Comparison of ENCODE assay signal across 8 mouse cellular contexts in genomic region chr10:95323393-95324277, GRCm38 (mm10). TPM values are rescaled to one million over a fixed set of nuclear protein-coding genes. Genes with fewer than 3 reads are reported as not detected.
A peak's percentile ranks its signal among the peaks of the same experiment; 100 is the strongest.
DNase-seq lines count a peak whose midpoint lies in the region; ATAC-seq and TF ChIP-seq lines count a peak whose summit lies in the region.

TSS of gene Cradd (minus strand) at chr10:95324133.

- 0 out of 2 replicates have a peak, but pooled peaks have one; percentile 14 for TF ChIP-seq EP300 in CH12.LX (IDR thresholded peaks at IDR 0.05; ENCODE audit: low read length)

- no peak; the same call in none of the 2 replicates for TF ChIP-seq RAD21 in CH12.LX (IDR thresholded peaks at IDR 0.05; ENCODE audit: low read depth, low read length)

- peak within 1 kb of the TSS; percentile 64 to 86 (median 77) for H3K4me3 ChIP-seq in CH12.LX (replicated peaks in 1 of 3; ENCODE audit: low read depth in 2 of 3, low read length in 2 of 3, poor library complexity in 1 of 3)
- peak within 1 kb of the TSS; percentile 55 for H3K4me3 ChIP-seq in forebrain, embryonic 11.5 days (ENCODE audit: low read depth, low read length)
- peak within 1 kb of the TSS; percentile 75 for H3K4me3 ChIP-seq in heart, embryonic 16.5 days (ENCODE audit: low read length)
- peak within 1 kb of the TSS; percentile 81 for H3K4me3 ChIP-seq in liver, embryonic 15.5 days (replicated peaks)
- H3K4me3 ChIP-seq in neural tube, embryonic 13.5 days: peak within 1 kb of the TSS; percentile 56
- peak within 1 kb of the TSS; percentile 93 for H3K4me3 ChIP-seq in testis, adult 2 months (ENCODE audit: control insufficient read depth, low read depth, low read length)

- ATAC-seq in forebrain, embryonic 11.5 days (replicated peaks; ENCODE audit: low FRiP score): peak; percentile 92
- ATAC-seq in heart, embryonic 16.5 days (replicated peaks; ENCODE audit: extremely low read depth, insufficient read depth, low FRiP score): peak; percentile 78
- ATAC-seq in liver, embryonic 15.5 days (ENCODE audit: insufficient read depth): peak; percentile 78
- peak; percentile 86 for ATAC-seq in neural tube, embryonic 13.5 days (ENCODE audit: low read depth)

- dilution Hi-C loops in CH12.LX (cut with MboI; ENCODE audit: extremely low pct_ligation_motif_present, extremely low pct_unique_long_range_greater_than_20kb, low sequenced_read_pairs): no loop called here

- peaks cover 2% of the 10 kb centered on the region for H3K9me3 ChIP-seq in CH12.LX (replicated peaks; ENCODE audit: low read length)
- H3K9me3 ChIP-seq in forebrain, embryonic 11.5 days (ENCODE audit: control insufficient read depth, low read length): no peaks in the 10 kb centered on the region
- no peaks in the 10 kb centered on the region for H3K9me3 ChIP-seq in heart, embryonic 16.5 days (replicated peaks; ENCODE audit: control insufficient read depth, low read length)
- H3K9me3 ChIP-seq in liver, embryonic 15.5 days (replicated peaks): no peaks in the 10 kb centered on the region
- H3K9me3 ChIP-seq in neural tube, embryonic 13.5 days: no peaks in the 10 kb centered on the region

- H3K36me3 ChIP-seq in CH12.LX (replicated peaks in 1 of 2; ENCODE audit: control insufficient read depth in 1 of 2, insufficient read depth in 1 of 2, low read length in 1 of 2): peaks cover 0 to 2% of the 10 kb centered on the region in 2 experiments
- H3K36me3 ChIP-seq in forebrain, embryonic 11.5 days (ENCODE audit: control insufficient read depth, insufficient read depth, low read length): no peaks in the 10 kb centered on the region
- no peaks in the 10 kb centered on the region for H3K36me3 ChIP-seq in heart, embryonic 16.5 days (ENCODE audit: control insufficient read depth, insufficient read depth)
- H3K36me3 ChIP-seq in liver, embryonic 15.5 days (replicated peaks): no peaks in the 10 kb centered on the region
- no peaks in the 10 kb centered on the region for H3K36me3 ChIP-seq in neural tube, embryonic 13.5 days
- no peaks in the 10 kb centered on the region; the same call in 1 of the 2 replicates for H3K36me3 ChIP-seq in testis, adult 2 months (ENCODE audit: control insufficient read depth, insufficient read depth, low read length)

- under 1% methylated on average over 51 of the region's 51 CpGs for WGBS in forebrain, embryonic 11.5 days
- under 1% methylated on average over 51 of the region's 51 CpGs for WGBS in heart, embryonic 16.5 days
- under 1% methylated on average over 51 of the region's 51 CpGs for WGBS in liver, embryonic 15.5 days (ENCODE audit: insufficient replicate concordance)
- under 1% methylated on average over 51 of the region's 51 CpGs for WGBS in neural tube, embryonic 13.5 days

- no peak for TF ChIP-seq CTCF in CH12.LX (conservative IDR thresholded peaks at IDR 0.05 in 1 of 2, IDR thresholded peaks at IDR 0.05 in 1 of 2; ENCODE audit: low read depth in 2 of 2, low read length in 2 of 2)
- no peak for TF ChIP-seq CTCF in testis, adult 2 months (IDR thresholded peaks at IDR 0.05; ENCODE audit: control insufficient read depth, insufficient read depth, insufficient replicate concordance, low read depth, low read length)

- H3K9ac ChIP-seq in CH12.LX (ENCODE audit: insufficient read depth, low read depth): peak within 1 kb of the TSS; percentile 97
- peak within 1 kb of the TSS; percentile 81 for H3K9ac ChIP-seq in forebrain, embryonic 11.5 days (ENCODE audit: low read length)
- H3K9ac ChIP-seq in heart, embryonic 16.5 days (ENCODE audit: low read length): peak within 1 kb of the TSS; percentile 85
- peak within 1 kb of the TSS; percentile 81 for H3K9ac ChIP-seq in liver, embryonic 15.5 days
- peak within 1 kb of the TSS; percentile 78 for H3K9ac ChIP-seq in neural tube, embryonic 13.5 days

- H3K27ac ChIP-seq in CH12.LX (ENCODE audit: insufficient read depth, low read depth): peak within 1 kb of the TSS; percentile 93
- peak within 1 kb of the TSS; percentile 91 for H3K27ac ChIP-seq in forebrain, embryonic 11.5 days (ENCODE audit: low read depth, low read length)
- peak within 1 kb of the TSS; percentile 98 for H3K27ac ChIP-seq in heart, embryonic 16.5 days (ENCODE audit: low read length)
- H3K27ac ChIP-seq in liver, embryonic 15.5 days (replicated peaks): peak within 1 kb of the TSS; percentile 89
- H3K27ac ChIP-seq in neural tube, embryonic 13.5 days (replicated peaks): peak within 1 kb of the TSS; percentile 90
- peak within 1 kb of the TSS; percentile 93 for H3K27ac ChIP-seq in testis, adult 2 months (ENCODE audit: control insufficient read depth, insufficient read depth, low read depth, low read length)

- H3K4me2 ChIP-seq in CH12.LX (ENCODE audit: insufficient read depth, low read depth, poor library complexity, severe bottlenecking): peak within 1 kb of the TSS; percentile 68
- H3K4me2 ChIP-seq in forebrain, embryonic 11.5 days (ENCODE audit: low read depth, low read length, severe bottlenecking): peak within 1 kb of the TSS; percentile 71
- peak within 1 kb of the TSS; percentile 82 for H3K4me2 ChIP-seq in heart, embryonic 16.5 days (ENCODE audit: low read depth, low read length)
- H3K4me2 ChIP-seq in liver, embryonic 15.5 days: peak within 1 kb of the TSS; percentile 77
- peak within 1 kb of the TSS; percentile 58 for H3K4me2 ChIP-seq in neural tube, embryonic 13.5 days

- DNase-seq in CH12.LX (ENCODE audit: extremely low read depth): peak; percentile 97
- DNase-seq in c-Kit-positive CD71-positive TER-119-negative erythroid progenitor cells, embryonic 14.5 days (ENCODE audit: low read depth): peak; percentile 89
- peak; percentile 84 for DNase-seq in forebrain, embryonic 11.5 days (ENCODE audit: low spot score)
- DNase-seq in kidney, postnatal 36 days: peak; percentile 89 to 95

- TF ChIP-seq POLR2A in CH12.LX (IDR thresholded peaks at IDR 0.05; ENCODE audit: low read depth, low read length): peak; percentile 63
- TF ChIP-seq POLR2A in testis, adult 2 months (IDR thresholded peaks at IDR 0.05; ENCODE audit: control insufficient read depth, low read depth, low read length): peak; percentile 69; the same call in 1 of the 2 replicates

- H3K27me3 ChIP-seq in CH12.LX (replicated peaks): no peaks in the 10 kb centered on the region
- no peaks in the 10 kb centered on the region for H3K27me3 ChIP-seq in forebrain, embryonic 11.5 days (ENCODE audit: control insufficient read depth, insufficient read depth, low read length)
- no peaks in the 10 kb centered on the region for H3K27me3 ChIP-seq in heart, embryonic 16.5 days (ENCODE audit: control insufficient read depth, insufficient read depth, low read length)
- no peaks in the 10 kb centered on the region for H3K27me3 ChIP-seq in liver, embryonic 15.5 days
- no peaks in the 10 kb centered on the region for H3K27me3 ChIP-seq in neural tube, embryonic 13.5 days
- no peaks in the 10 kb centered on the region for H3K27me3 ChIP-seq in testis, adult 2 months (ENCODE audit: control insufficient read depth, insufficient read depth, low read length)

- peaks cover 2 to 12% of the 10 kb centered on the region in 2 experiments; a peak in 3 of 4 replicates for H3K4me1 ChIP-seq in CH12.LX (ENCODE audit: control insufficient read depth in 1 of 2, insufficient read depth in 2 of 2)
- no peaks in the 10 kb centered on the region for H3K4me1 ChIP-seq in forebrain, embryonic 11.5 days (replicated peaks; ENCODE audit: control insufficient read depth, insufficient read depth, low read length)
- peaks cover 12% of the 10 kb centered on the region for H3K4me1 ChIP-seq in heart, embryonic 16.5 days (ENCODE audit: control insufficient read depth, insufficient read depth, low read length)
- peaks cover 18% of the 10 kb centered on the region for H3K4me1 ChIP-seq in liver, embryonic 15.5 days (replicated peaks)
- H3K4me1 ChIP-seq in neural tube, embryonic 13.5 days (replicated peaks): peaks cover 20% of the 10 kb centered on the region
- H3K4me1 ChIP-seq in testis, adult 2 months (ENCODE audit: control insufficient read depth, insufficient read depth, low read length): peaks cover 9% of the 10 kb centered on the region

- in situ Hi-C loops in CH12.LX (cut with MboI; ENCODE audit: low pct_ligation_motif_present, low pct_unique_long_range_greater_than_20kb, low sequenced_read_pairs): no loop called here

- H3K79me2 ChIP-seq in CH12.LX (replicated peaks; ENCODE audit: control insufficient read depth, extremely low read depth, insufficient read depth, poor library complexity, severe bottlenecking): 0 out of 2 replicates have a peak, but pooled peaks cover 3% of the 10 kb centered on the region

TF ChIP-seq in CH12.LX, 34 proteins besides CTCF, POLR2A, EP300 and RAD21 (continues in another document):
- no peak; the same call in 1 of the 2 replicates for TF ChIP-seq POLR2AphosphoS2 (IDR thresholded peaks at IDR 0.05; ENCODE audit: low read depth, low read length)
- peak; percentile 97 for TF ChIP-seq ZNF384 (IDR thresholded peaks at IDR 0.05; ENCODE audit: low read depth, low read length)
- peak; percentile 87 for TF ChIP-seq MXI1 (IDR thresholded peaks at IDR 0.05; ENCODE audit: low read depth, low read length)
- TF ChIP-seq USF1 (IDR thresholded peaks at IDR 0.05; ENCODE audit: low read depth, low read length): no peak
- TF ChIP-seq RCOR1 (conservative IDR thresholded peaks at IDR 0.05; ENCODE audit: low read depth, low read length): peak; percentile 100
- TF ChIP-seq GABPA (IDR thresholded peaks at IDR 0.05; ENCODE audit: insufficient replicate concordance, low read depth, low read length): peak; percentile 46; the same call in 1 of the 2 replicates
- TF ChIP-seq MEF2A (IDR thresholded peaks at IDR 0.05; ENCODE audit: borderline replicate concordance, low read depth, low read length): peak; percentile 58
- no peak for TF ChIP-seq JUND (conservative IDR thresholded peaks at IDR 0.05; ENCODE audit: low read depth, low read length)
- TF ChIP-seq PAX5 (IDR thresholded peaks at IDR 0.05; ENCODE audit: low read length): no peak
- peak; percentile 91 for TF ChIP-seq TBP (conservative IDR thresholded peaks at IDR 0.05; ENCODE audit: low read depth, low read length)
- TF ChIP-seq KAT2A (IDR thresholded peaks at IDR 0.05; ENCODE audit: insufficient replicate concordance, low read length): peak; percentile 97
- TF ChIP-seq TCF12 (IDR thresholded peaks at IDR 0.05; ENCODE audit: low read depth, low read length): peak; percentile 63; the same call in 1 of the 2 replicates
- TF ChIP-seq USF2 (conservative IDR thresholded peaks at IDR 0.05; ENCODE audit: low read depth, low read length): no peak
- peak; percentile 74 for TF ChIP-seq MAX (IDR thresholded peaks at IDR 0.05; ENCODE audit: low read length)

RNA-seq across cellular contexts. Expression of gene Cradd, which starts in this region (rescaled TPM):
- 5.6 and 6.0 TPM in 2 replicates for total RNA-seq in CH12.LX (2012; rRNA removed)
- 5.2 and 5.6 TPM in 2 replicates for total RNA-seq in CH12.LX (2014; rRNA removed)
- 8.2 and 8.8 TPM in 2 replicates for polyA plus RNA-seq in CH12.LX (2012; ENCODE audit: insufficient read length, low read depth)
- polyA plus RNA-seq in forebrain, embryonic 11.5 days (2014; fragmentation: Nextera tagmentation; extraction: Ambion mirVana): 15.7 and 16.6 TPM in 2 replicates
- 7.5 and 7.6 TPM in 2 replicates for polyA plus RNA-seq in heart, embryonic 16.5 days (2015; fragmentation: Nextera tagmentation; extraction: Ambion mirVana)
- polyA plus RNA-seq in liver, embryonic 15.5 days (2015; fragmentation: Nextera tagmentation; extraction: Ambion mirVana): 3.6 and 4.2 TPM in 2 replicates
- polyA plus RNA-seq in neural tube, embryonic 13.5 days (2015; fragmentation: Nextera tagmentation; extraction: Ambion mirVana): 12.4 and 14.8 TPM in 2 replicates
- 4.0 and 4.6 TPM in 2 replicates for polyA plus RNA-seq in testis, adult 2 months (2012; rRNA removed)

Comparison
In these comparisons a context has a peak if more than half of its experiments do, and no peak if none do; other contexts are left out.
1. Peak in every context shown above with its lines: DNase-seq, ATAC-seq, H3K4me3 ChIP-seq and H3K27ac ChIP-seq.